Mouse (Mus musculus) right cerebral cortex, adult 2 months (tissue): ENCODE data around the gene Slc38a8.

ENCODE experiments used
- DNase-seq, 2 experiments: peaks; one replicate each; pipeline ENCODE4 v3.0.0; 2021 to 2022; ENCODE audit warnings: low spot score in 2 of 2

The Slc38a8 gene

DNA sequence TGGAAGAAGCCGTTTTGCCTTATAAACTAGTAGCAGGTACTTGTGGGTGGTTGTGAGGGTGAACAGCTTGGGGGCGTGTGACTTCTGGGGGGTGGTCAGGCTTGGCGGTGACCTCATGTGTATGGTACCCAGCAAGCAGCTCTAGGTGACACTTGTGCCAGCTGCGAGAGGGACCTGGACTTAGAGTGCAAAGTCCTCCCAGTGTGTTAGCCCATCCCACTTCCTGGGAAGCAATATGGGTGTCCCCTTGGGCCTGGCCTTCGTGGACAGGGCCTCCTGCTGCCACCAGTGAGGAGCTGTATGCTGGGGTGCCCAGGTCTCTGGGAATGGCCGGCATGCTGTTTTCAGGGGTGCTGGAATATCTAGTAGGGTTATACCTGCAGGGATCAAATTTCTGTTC lies 62.6 kb downstream of the Slc38a8 start:
- DNase-seq, result no peak

- DNase-seq, result no peak
These were observed 64.0 kb downstream of the Slc38a8 start for GRCm38 (mm10) chr8:119437506-119437905.

DNA sequence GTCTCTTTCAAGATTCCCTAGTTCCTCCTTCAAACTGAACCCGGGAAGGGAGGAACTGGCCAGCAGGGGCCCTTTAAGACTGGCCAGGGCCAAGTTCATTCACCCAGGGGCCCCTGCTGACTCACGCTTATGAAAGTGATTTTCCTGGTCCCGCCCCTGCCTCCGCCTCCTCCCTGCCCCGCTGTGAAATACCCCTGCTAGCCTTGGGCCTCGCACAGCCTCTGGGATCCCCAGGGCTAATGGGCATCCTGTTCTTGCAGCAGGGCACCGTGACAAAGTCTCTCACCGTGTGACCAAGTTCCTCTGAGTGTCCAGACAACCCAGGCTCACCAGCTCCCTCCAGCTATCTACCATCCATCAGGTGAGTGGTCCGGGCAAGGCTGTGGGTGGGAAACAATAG lies 64.6 kb downstream of the Slc38a8 start:
- DNase-seq, result no peak

GRCm38 (mm10) chr8:119436331-119436730 lies 65.2 kb downstream of the Slc38a8 start:
- DNase-seq, result no peak

- DNase-seq, result no peak
These were observed 66.0 kb downstream of the Slc38a8 start for GRCm38 (mm10) chr8:119435527-119435926.

GRCm38 (mm10) chr8:119434569-119434968 lies 66.9 kb downstream of the Slc38a8 start:
- DNase-seq, result no peak

GRCm38 (mm10) chr8:119433582-119434174 lies 67.8 kb downstream of the Slc38a8 start, which contains the start of gene Osgin1:
Osgin1 (plus strand) TSS chr8:119434124.
- DNase-seq, result no peak

DNA sequence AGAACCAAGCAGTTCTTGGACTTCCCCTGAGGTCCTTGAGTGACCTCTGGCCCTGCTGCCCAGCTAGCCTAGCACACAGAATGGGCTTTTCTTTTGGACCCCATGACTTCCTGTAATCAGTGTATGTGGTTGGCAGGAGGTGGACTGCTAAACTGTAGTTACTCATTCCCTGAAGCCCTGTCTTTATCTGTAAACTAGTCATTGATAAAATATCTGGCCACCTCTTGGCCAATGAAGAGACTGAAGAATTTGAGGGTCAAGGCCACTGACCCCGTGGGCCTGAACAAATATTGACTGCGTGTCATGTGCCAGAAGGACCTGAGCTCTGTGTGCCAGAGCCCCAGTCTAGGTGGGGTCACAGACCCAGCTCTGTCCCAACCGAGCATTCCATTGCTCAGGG lies 69.1 kb downstream of the Slc38a8 start:
- no peak for DNase-seq

DNA sequence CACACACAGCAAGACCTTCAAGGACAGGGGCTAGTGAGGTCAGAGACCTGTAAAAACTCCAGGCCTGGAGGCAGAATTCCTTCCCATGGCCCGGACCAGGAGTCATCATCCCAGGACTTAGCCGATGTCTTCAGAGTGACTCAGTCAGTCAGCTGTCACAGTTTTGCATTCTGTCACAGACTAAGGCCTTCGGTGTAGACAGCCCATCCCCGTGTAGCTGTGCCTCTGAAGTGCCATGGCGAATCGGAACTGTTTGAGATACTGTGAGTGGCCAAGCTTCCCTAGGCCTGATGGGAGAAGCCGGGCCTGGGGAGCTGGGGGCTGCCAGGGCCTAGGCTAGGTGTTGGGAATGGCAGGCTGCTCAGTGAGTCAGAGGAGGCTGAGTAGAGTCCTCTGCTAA lies 70.8 kb downstream of the Slc38a8 start:
- no peak for DNase-seq

- no peak for DNase-seq
These were observed 71.2 kb downstream of the Slc38a8 start for GRCm38 (mm10) chr8:119430250-119430649.
